Mouse (Mus musculus) midbrain, postnatal 0 days (tissue): ENCODE measurements around the gene Pmel. TPM values are rescaled to one million over a fixed set of nuclear protein-coding genes. Genes with fewer than 3 reads are reported as not detected.
A peak's percentile ranks its signal among the peaks of the same experiment; 100 is the strongest.

Experiments
- ATAC-seq: fragments of 200-750 bp; cut with Nextera tagmentation; 2 replicates; pipeline ENCODE4 v1.8.0; 2017; ENCODE audit warnings: moderate number of reproducible peaks, mild to moderate bottlenecking, moderate TSS enrichment, moderate library complexity; ENCODE audit not compliant: low FRiP score
- DNase-seq: peaks from one replicate; pipeline ENCODE4 v3.0.0-alpha.2; 2015; ENCODE audit warnings: low spot score
- H3K27ac ChIP-seq: fragments of 300-500 bp; sonication (generic); 2 replicates; pipeline ENCODE4 v1.5.1; 2014; ENCODE audit warnings: low read depth, mild to moderate bottlenecking, low read length, mixed read lengths
- H3K27me3 ChIP-seq: fragments of 300-500 bp; sonication (generic); 2 replicates; pipeline ENCODE4 v1.6.1; 2014; ENCODE audit warnings: low read length, control low read depth, mixed read lengths; ENCODE audit not compliant: insufficient read depth
- H3K36me3 ChIP-seq: fragments of 300-500 bp; sonication (generic); 2 replicates; pipeline ENCODE4 v1.6.1; 2014; ENCODE audit warnings: low read length, control low read depth, mixed read lengths; ENCODE audit not compliant: insufficient read depth
- H3K4me1 ChIP-seq: fragments of 300-500 bp; sonication (generic); 2 replicates; pipeline ENCODE4 v1.6.1; 2014; ENCODE audit warnings: mild to moderate bottlenecking, control low read depth, antibody characterized with exemption, low read length, mixed read lengths; ENCODE audit not compliant: insufficient read depth
- H3K4me2 ChIP-seq: fragments of 300-500 bp; sonication (generic); 2 replicates; pipeline ENCODE4 v1.6.1; 2014; ENCODE audit warnings: low read depth, mild to moderate bottlenecking, low read length, mixed read lengths; ENCODE audit not compliant: poor library complexity, severe bottlenecking
- H3K4me3 ChIP-seq: fragments of 300-500 bp; sonication (generic); 2 replicates; pipeline ENCODE4 v1.5.1; 2014; ENCODE audit warnings: low read depth, mild to moderate bottlenecking, low read length, moderate library complexity
- H3K9ac ChIP-seq: fragments of 300-500 bp; sonication (generic); replicated peaks from 2 replicates; pipeline ENCODE4 v1.6.1; 2014; ENCODE audit warnings: mild to moderate bottlenecking, low read length, moderate library complexity, mixed read lengths; ENCODE audit not compliant: poor library complexity, severe bottlenecking
- H3K9me3 ChIP-seq: fragments of 300-500 bp; sonication (generic); 2 replicates; pipeline ENCODE4 v1.6.1; 2016; ENCODE audit warnings: low read length, control low read depth
- CTCF ChIP-seq: IDR thresholded peaks from 2 replicates; pipeline ENCODE4 v1.5.1; 2016; ENCODE audit warnings: antibody characterized with exemption, mild to moderate bottlenecking
- WGBS: fragments of 180-500 bp; shearing (Covaris S2); extraction: QIAGEN DNeasy Blood & Tissue Kit; methylation state at CpG from one replicate; pipeline ENCODE4 v1.1.7; 2014; 5-methylcytosine and 5-hydroxymethylcytosine counted together
- polyA plus RNA-seq: library from polyadenylated mRNA; unstranded; fragments of >200 nt; fragmentation: Nextera tagmentation; extraction: Ambion mirVana; gene quantifications from 2 replicates; pipeline ENCODE4 v1.2.1, GENCODE M21; 2015
- total RNA-seq: library from RNA; depleted of rRNA; stranded (reverse); fragments of >200 nt; gene quantifications from 2 replicates; pipeline ENCODE4 v1.2.3, GENCODE M21; 2014; rRNA removed

The Pmel gene
- 0.76 and 3.4 TPM in 2 replicates for total RNA-seq
- polyA plus RNA-seq, result 1.0 and 1.1 TPM in 2 replicates

- TF ChIP-seq CTCF, result no peak
- no peak for ATAC-seq
- H3K4me1 ChIP-seq, result no peaks in the 10 kb centered on the region
- no peaks in the 10 kb centered on the region for H3K27me3 ChIP-seq
- peak within 1 kb of the TSS; percentile 25; the same call in 1 of the 2 replicates for H3K9ac ChIP-seq
- H3K9me3 ChIP-seq, result no peaks in the 10 kb centered on the region
- H3K4me3 ChIP-seq, result peak within 1 kb of the TSS; percentile 54
- peak within 1 kb of the TSS; percentile 19 for H3K27ac ChIP-seq
- no peaks in the 10 kb centered on the region for H3K36me3 ChIP-seq
- H3K4me2 ChIP-seq, result peak within 1 kb of the TSS; percentile 76
- no peak for DNase-seq
- WGBS, result 20% methylated on average over 4 of the region's 4 CpGs
Measured at GRCm38 (mm10) chr10:128703895-128704294, at the start of gene Pmel. Pmel (plus strand) TSS chr10:128704195.

GRCm38 (mm10) chr10:128655254-128655653, 48.7 kb upstream of the Pmel start:
- Histone ChIP-seq H3K27me3 (no peaks in the 10 kb centered on the region), H3K4me1 (no peaks in the 10 kb centered on the region), H3K27ac (no peak overlapping the region), H3K36me3 (0 out of 2 replicates have a peak, but pooled peaks cover 3% of the 10 kb centered on the region), H3K9me3 (no peaks in the 10 kb centered on the region), H3K9ac (no peak overlapping the region), H3K4me2 (no peak overlapping the region), H3K4me3 (no peak overlapping the region)
- no peak for TF ChIP-seq CTCF
- DNase-seq (no peak), ATAC-seq (no peak)
- 96% methylated on average over 3 of the region's 3 CpGs for WGBS

- Histone ChIP-seq H3K36me3 (0 out of 2 replicates have a peak, but pooled peaks cover 3% of the 10 kb centered on the region), H3K9me3 (no peaks in the 10 kb centered on the region), H3K27ac (no peak overlapping the region), H3K27me3 (no peaks in the 10 kb centered on the region), H3K9ac (no peak overlapping the region), H3K4me1 (no peaks in the 10 kb centered on the region), H3K4me3 (no peak overlapping the region), H3K4me2 (no peak overlapping the region)
- no peak for ATAC-seq
- DNase-seq, result no peak
- 85% methylated on average over 1 of the region's 1 CpGs for whole genome bisulfite sequencing
- no peak for TF ChIP-seq CTCF
Measured at GRCm38 (mm10) chr10:128656731-128657130, 47.3 kb upstream of the Pmel start.

GRCm38 (mm10) chr10:128657844-128658243, 46.2 kb upstream of the Pmel start:
- Histone ChIP-seq H3K4me3 (no peak overlapping the region), H3K9ac (no peak overlapping the region), H3K36me3 (0 out of 2 replicates have a peak, but pooled peaks cover 3% of the 10 kb centered on the region), H3K4me1 (no peaks in the 10 kb centered on the region), H3K27ac (no peak overlapping the region), H3K27me3 (no peaks in the 10 kb centered on the region), H3K9me3 (no peaks in the 10 kb centered on the region), H3K4me2 (no peak overlapping the region)
- TF ChIP-seq CTCF, result no peak
- 61% methylated on average over 9 of the region's 9 CpGs for whole genome bisulfite sequencing
- no peak for ATAC-seq
- DNase-seq, result no peak

GRCm38 (mm10) chr10:128659490-128659889, 44.5 kb upstream of the Pmel start:
- Histone ChIP-seq H3K4me3 (no peak overlapping the region), H3K36me3 (0 out of 2 replicates have a peak, but pooled peaks cover 3% of the 10 kb centered on the region), H3K27me3 (no peaks in the 10 kb centered on the region), H3K27ac (no peak overlapping the region), H3K4me2 (no peak overlapping the region), H3K9ac (no peak overlapping the region), H3K4me1 (no peaks in the 10 kb centered on the region), H3K9me3 (no peaks in the 10 kb centered on the region)
- WGBS, result 56% methylated on average over 9 of the region's 9 CpGs
- ATAC-seq (no peak), DNase-seq (no peak)
- no peak for TF ChIP-seq CTCF

- Histone ChIP-seq H3K4me2 (no peak overlapping the region), H3K4me1 (no peaks in the 10 kb centered on the region), H3K36me3 (0 out of 2 replicates have a peak, but pooled peaks cover 3% of the 10 kb centered on the region), H3K9ac (no peak overlapping the region), H3K27ac (no peak overlapping the region), H3K9me3 (no peaks in the 10 kb centered on the region), H3K4me3 (no peak overlapping the region), H3K27me3 (no peaks in the 10 kb centered on the region)
- ATAC-seq (no peak), DNase-seq (no peak)
- TF ChIP-seq CTCF, result no peak
Measured at GRCm38 (mm10) chr10:128662465-128662864, 41.5 kb upstream of the Pmel start.
